Mouse (Mus musculus): Measurements from ENCODE around the gene Tnnc2. TPM values are rescaled to one million over a fixed set of nuclear protein-coding genes. Genes with fewer than 3 reads are reported as not detected.

Tnnc2 gene
- polyA plus RNA-seq, 1 experiment from 2014 or later = 6.5 TPM

DNA sequence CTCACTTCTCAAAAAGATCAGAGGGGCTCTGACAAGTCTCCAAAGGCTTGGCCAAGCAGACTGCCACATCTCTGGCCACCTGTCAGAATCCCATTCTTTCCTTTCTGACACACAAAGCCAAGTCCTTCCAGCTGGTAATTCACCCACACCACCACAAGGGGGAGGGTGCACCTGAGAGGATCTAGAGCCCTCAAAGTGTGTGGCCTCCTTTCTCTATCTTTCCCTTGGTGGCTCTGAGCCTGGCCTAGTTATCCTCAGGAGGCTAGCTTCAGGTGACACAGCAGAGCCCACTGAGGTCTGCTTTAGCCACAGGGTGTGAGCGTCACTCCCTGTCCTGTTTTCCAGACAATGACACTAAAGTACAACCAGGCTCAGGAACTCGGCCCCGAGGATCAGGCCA lies 13.5 kb upstream of the Tnnc2 start:
- 73% methylated on average over 3 of the region's 3 CpGs for WGBS (ENCODE audit: insufficient replicate concordance)
- ATAC-seq = 0 out of 2 replicates have a peak, but pooled peaks have one; percentile 13

DNA sequence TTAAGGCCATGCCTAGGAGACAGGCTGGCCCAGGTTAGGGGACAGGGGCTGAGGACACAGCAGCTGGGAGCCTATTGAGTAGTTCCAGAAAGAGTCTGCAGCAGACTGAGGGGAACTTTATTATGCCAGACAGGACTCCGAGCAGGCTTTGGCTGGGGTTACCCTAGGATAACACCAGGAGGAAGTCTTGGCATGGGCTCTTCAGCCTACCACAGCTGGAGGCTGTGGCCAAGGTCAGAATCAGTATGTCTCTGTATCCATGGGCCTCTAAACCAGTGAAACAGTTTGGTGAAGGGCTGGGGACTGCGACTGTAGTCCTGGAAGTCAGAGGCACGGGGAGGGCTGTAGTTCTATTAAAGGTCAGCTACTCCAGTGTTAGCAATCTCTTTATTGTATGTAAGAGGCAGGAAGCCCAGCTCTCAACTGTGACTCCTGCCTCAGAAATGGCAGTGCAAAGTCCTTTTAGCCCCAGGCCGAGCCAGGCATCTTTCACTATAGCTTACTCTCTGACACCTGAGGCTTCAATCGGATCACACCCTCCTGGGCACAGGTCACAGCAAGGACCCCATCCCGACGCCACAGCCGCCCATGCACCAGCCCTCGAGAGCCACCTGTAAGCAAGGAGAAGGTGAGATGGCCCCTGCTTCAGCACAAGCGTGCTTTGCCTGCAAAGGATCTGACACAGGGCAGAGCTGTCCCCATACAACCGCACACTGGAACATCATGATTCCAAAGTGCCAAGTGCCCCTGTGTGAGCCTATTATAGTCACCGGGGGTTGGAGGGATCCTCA lies 12.8 kb upstream of the Tnnc2 start:
- no peak for ATAC-seq
- H3K27me3 ChIP-seq (ENCODE audit: insufficient read depth, low read length) = no peaks in the 10 kb centered on the region
- H3K36me3 ChIP-seq (replicated peaks; ENCODE audit: insufficient read depth, low read length) = peaks cover 59% of the 10 kb centered on the region
- H3K4me3 ChIP-seq (ENCODE audit: low read depth, low read length) = no peak overlapping the region
- 90% methylated on average over 12 of the region's 12 CpGs for WGBS (ENCODE audit: insufficient replicate concordance)
- no peak overlapping the region for H3K27ac ChIP-seq (ENCODE audit: low read depth)
- no peak for DNase-seq
- peaks cover 13% of the 10 kb centered on the region for H3K4me1 ChIP-seq (ENCODE audit: insufficient read depth)
- H3K9ac ChIP-seq (replicated peaks) = no peak overlapping the region
- TF ChIP-seq CTCF (IDR thresholded peaks at IDR 0.05; ENCODE audit: low read depth) (no peak), EP300 (IDR thresholded peaks at IDR 0.05; ENCODE audit: low read depth) (no peak)
- H3K4me2 ChIP-seq (ENCODE audit: low read depth, low read length) = no peak overlapping the region
- H3K9me3 ChIP-seq (ENCODE audit: low read length) = no peaks in the 10 kb centered on the region

More for the DNA sequence above, 13.5 kb upstream of the Tnnc2 start:
- Histone ChIP-seq H3K4me1 (ENCODE audit: insufficient read depth) (peaks cover 12% of the 10 kb centered on the region), H3K27me3 (ENCODE audit: insufficient read depth, low read length) (no peaks in the 10 kb centered on the region), H3K36me3 (replicated peaks; ENCODE audit: insufficient read depth, low read length) (peaks cover 60% of the 10 kb centered on the region), H3K9ac (replicated peaks) (no peak overlapping the region), H3K27ac (ENCODE audit: low read depth) (no peak overlapping the region), H3K9me3 (ENCODE audit: low read length) (no peaks in the 10 kb centered on the region), H3K4me2 (ENCODE audit: low read depth, low read length) (no peak overlapping the region), H3K4me3 (ENCODE audit: low read depth, low read length) (no peak overlapping the region)
- TF ChIP-seq CTCF (IDR thresholded peaks at IDR 0.05; ENCODE audit: low read depth) (peak; percentile 90), EP300 (IDR thresholded peaks at IDR 0.05; ENCODE audit: low read depth) (no peak)
- peak; percentile 76 for DNase-seq

DNA sequence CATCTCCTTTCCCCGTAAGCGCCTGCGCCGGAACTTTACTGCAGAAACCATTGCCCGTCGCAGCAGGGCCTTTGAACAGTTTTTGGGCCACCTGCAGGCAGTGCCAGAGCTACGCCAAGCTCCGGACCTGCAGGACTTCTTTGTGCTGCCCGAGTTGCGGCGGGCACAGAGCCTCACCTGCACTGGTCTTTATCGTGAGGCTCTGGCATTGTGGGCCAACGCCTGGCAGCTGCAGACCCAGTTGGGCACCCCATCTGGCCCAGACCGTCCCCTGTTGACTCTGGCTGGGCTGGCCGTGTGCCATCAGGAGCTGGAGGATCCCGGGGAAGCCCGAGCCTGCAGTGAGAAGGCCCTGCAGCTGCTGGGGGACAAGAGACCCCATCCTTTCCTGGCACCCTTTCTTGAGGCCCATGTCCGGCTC lies 12.1 kb upstream of the Tnnc2 start:
- DNase-seq = no peak
- peaks cover 17% of the 10 kb centered on the region for H3K4me1 ChIP-seq (ENCODE audit: insufficient read depth)
- no peak for TF ChIP-seq CTCF (IDR thresholded peaks at IDR 0.05; ENCODE audit: low read depth)
- no peak for TF ChIP-seq EP300 (IDR thresholded peaks at IDR 0.05; ENCODE audit: low read depth)
- H3K27me3 ChIP-seq (ENCODE audit: insufficient read depth, low read length) = no peaks in the 10 kb centered on the region
- ATAC-seq = no peak
- WGBS (ENCODE audit: insufficient replicate concordance) = 94% methylated on average over 18 of the region's 18 CpGs
- no peaks in the 10 kb centered on the region for H3K9me3 ChIP-seq (ENCODE audit: low read length)
- H3K36me3 ChIP-seq (replicated peaks; ENCODE audit: insufficient read depth, low read length) = peaks cover 54% of the 10 kb centered on the region
- no peak overlapping the region for H3K9ac ChIP-seq (replicated peaks)
- H3K4me3 ChIP-seq (ENCODE audit: low read depth, low read length) = no peak overlapping the region
- H3K4me2 ChIP-seq (ENCODE audit: low read depth, low read length) = no peak overlapping the region
- no peak overlapping the region for H3K27ac ChIP-seq (ENCODE audit: low read depth)

DNA sequence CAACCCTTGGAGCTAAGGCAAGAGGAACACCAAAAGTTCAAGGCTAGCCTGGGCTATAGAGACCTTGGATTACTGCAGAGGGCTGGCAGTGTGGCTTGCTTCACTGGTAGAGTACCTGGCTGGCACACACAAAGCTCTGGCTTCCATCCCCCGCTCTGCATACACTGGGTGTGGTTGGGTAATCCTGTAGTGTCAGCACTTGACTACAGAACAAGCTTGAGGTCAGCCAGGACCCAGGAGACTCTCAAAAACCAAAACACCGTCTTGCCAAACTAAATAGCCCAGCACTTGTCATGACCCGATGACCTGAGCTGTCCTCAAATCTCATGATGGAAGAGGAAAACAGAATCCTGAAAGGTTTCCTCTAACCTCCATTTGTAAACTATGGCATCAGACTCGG lies 10.7 kb upstream of the Tnnc2 start:
- H3K27ac ChIP-seq (ENCODE audit: low read depth) = peak overlapping the region; percentile 41; the same call in 1 of the 2 replicates

DNA sequence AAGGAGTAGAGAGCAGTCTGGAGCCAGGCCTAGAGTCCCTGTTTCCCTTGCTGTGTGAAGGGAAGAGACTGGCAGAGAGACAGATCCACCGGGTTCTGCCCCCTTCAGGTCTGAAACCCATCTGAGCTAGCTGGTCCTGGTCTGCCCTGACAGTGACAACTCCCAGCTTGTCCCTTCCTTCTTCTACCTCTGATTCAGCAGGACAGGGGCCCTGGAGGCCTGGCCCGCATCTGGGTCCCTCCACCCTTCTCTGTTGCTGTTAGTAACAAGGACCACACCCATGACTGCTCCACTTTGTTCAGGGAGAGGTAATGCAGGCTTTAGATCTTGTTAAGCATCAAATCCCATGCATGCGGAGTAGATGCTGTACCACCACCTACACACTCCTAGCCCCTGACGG lies 8.6 kb upstream of the Tnnc2 start:
- TF ChIP-seq CTCF (IDR thresholded peaks at IDR 0.05; ENCODE audit: low read depth) = no peak
- TF ChIP-seq EP300 (IDR thresholded peaks at IDR 0.05; ENCODE audit: low read depth) = no peak
- WGBS (ENCODE audit: insufficient replicate concordance) = 78% methylated on average over 4 of the region's 4 CpGs
- DNase-seq (no peak), ATAC-seq (no peak)
- Histone ChIP-seq H3K4me3 (ENCODE audit: low read depth, low read length) (no peak overlapping the region), H3K4me2 (ENCODE audit: low read depth, low read length) (peak overlapping the region; percentile 33), H3K4me1 (ENCODE audit: insufficient read depth) (peaks cover 32% of the 10 kb centered on the region), H3K27ac (ENCODE audit: low read depth) (no peak overlapping the region), H3K36me3 (replicated peaks; ENCODE audit: insufficient read depth, low read length) (peaks cover 28% of the 10 kb centered on the region), H3K9ac (replicated peaks) (no peak overlapping the region), H3K9me3 (ENCODE audit: low read length) (no peaks in the 10 kb centered on the region), H3K27me3 (ENCODE audit: insufficient read depth, low read length) (no peaks in the 10 kb centered on the region)

More for the DNA sequence above, 10.7 kb upstream of the Tnnc2 start:
- H3K4me2 ChIP-seq (ENCODE audit: low read depth, low read length) = no peak overlapping the region
- H3K4me3 ChIP-seq (ENCODE audit: low read depth, low read length) = no peak overlapping the region
- H3K9ac ChIP-seq (replicated peaks) = no peak overlapping the region
- DNase-seq = peak; percentile 63
- no peaks in the 10 kb centered on the region for H3K9me3 ChIP-seq (ENCODE audit: low read length)
- WGBS (ENCODE audit: insufficient replicate concordance) = 63% methylated on average over 4 of the region's 4 CpGs
- peaks cover 27% of the 10 kb centered on the region for H3K4me1 ChIP-seq (ENCODE audit: insufficient read depth)
- peaks cover 42% of the 10 kb centered on the region for H3K36me3 ChIP-seq (replicated peaks; ENCODE audit: insufficient read depth, low read length)
- no peak for TF ChIP-seq CTCF (IDR thresholded peaks at IDR 0.05; ENCODE audit: low read depth)
- no peak for TF ChIP-seq EP300 (IDR thresholded peaks at IDR 0.05; ENCODE audit: low read depth)
- no peaks in the 10 kb centered on the region for H3K27me3 ChIP-seq (ENCODE audit: insufficient read depth, low read length)
- ATAC-seq = peak; percentile 63

DNA sequence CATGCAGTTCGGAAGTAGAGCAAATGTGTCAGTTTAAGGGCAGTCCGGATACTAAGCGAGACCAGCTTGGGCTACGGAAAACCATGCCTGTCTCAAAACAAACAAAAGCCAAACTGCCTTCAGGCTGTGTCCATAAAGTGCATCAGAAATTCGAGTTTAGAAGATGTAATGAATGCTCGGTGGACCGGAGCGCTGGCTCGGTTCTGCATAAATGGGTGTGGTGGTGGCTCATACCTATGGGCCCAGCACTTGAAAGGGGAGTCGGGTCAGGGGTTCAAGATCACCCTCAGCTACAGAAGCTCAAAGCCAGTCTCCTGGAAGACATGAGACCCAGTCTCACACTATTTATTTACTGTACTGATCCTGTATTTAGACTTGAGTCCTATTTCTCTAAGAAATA lies 8.0 kb upstream of the Tnnc2 start:
- Histone ChIP-seq H3K4me3 (ENCODE audit: low read depth, low read length) (no peak overlapping the region), H3K27ac (ENCODE audit: low read depth) (no peak overlapping the region), H3K9me3 (ENCODE audit: low read length) (no peaks in the 10 kb centered on the region), H3K9ac (replicated peaks) (no peak overlapping the region), H3K36me3 (replicated peaks; ENCODE audit: insufficient read depth, low read length) (peaks cover 23% of the 10 kb centered on the region), H3K27me3 (ENCODE audit: insufficient read depth, low read length) (no peaks in the 10 kb centered on the region), H3K4me1 (ENCODE audit: insufficient read depth) (peaks cover 32% of the 10 kb centered on the region), H3K4me2 (ENCODE audit: low read depth, low read length) (0 out of 2 replicates have a peak overlapping the region, but pooled peaks have one; percentile 30)
- no peak for DNase-seq
- no peak for ATAC-seq
- TF ChIP-seq CTCF (IDR thresholded peaks at IDR 0.05; ENCODE audit: low read depth) (no peak), EP300 (IDR thresholded peaks at IDR 0.05; ENCODE audit: low read depth) (no peak)
- WGBS (ENCODE audit: insufficient replicate concordance) = 80% methylated on average over 10 of the region's 10 CpGs
